Mouse (Mus musculus): ENCODE results near the gene Rin1.
A peak's percentile ranks its signal among the peaks of the same experiment; 100 is the strongest.
"Not testable (repeated sequence)": the region's sequence is repeated elsewhere in the genome, so short reads cannot be mapped to it uniquely, and the experiment has no call there.

The Rin1 gene

DNA sequence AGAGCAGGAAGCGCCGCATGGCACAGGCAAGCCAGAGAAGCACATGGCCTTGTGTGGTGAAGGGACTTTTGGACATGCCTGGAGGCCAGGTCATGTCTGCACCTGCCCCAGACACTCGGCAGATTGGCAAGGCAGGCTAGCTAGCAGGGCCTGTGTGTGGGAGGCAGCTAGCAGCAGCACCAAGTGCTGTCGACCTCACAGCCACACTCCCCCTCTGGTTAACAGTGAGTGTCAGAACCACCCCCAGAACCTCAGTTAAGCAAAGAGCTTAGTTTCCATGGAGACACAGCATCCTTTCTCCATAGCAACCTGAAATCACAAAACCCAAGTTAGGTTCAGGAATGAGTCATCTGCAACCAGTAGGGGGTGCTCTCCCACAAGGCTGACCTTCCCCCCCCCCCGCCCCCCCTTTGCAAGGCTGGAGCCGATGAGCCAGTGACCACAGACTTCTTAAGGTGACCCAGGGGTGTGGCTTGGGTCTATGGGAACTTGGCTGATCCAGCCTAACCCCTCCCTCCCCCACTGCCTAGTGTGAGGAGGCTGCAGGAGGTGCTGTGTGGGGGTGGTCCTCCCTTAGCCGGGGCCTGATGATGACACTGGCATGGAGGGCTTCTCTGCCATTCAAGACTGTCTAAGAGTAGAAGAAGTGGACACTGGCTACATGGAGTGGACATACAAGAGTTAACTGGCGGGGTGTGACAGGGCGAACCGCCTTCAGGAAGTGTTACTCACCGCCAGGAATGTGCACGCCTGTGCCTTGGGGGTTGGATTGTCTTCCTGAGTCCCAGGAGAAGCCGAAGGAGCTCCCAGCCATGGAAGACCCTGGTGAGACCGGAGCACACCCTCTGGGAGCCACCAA lies at the start of gene Rin1:
Gene Rin1 (plus strand): TSS at position 435 of the 859 bp plus-strand sequence.
- peak; percentile 54 for DNase-seq (ENCODE audit: low spot score)

DNA sequence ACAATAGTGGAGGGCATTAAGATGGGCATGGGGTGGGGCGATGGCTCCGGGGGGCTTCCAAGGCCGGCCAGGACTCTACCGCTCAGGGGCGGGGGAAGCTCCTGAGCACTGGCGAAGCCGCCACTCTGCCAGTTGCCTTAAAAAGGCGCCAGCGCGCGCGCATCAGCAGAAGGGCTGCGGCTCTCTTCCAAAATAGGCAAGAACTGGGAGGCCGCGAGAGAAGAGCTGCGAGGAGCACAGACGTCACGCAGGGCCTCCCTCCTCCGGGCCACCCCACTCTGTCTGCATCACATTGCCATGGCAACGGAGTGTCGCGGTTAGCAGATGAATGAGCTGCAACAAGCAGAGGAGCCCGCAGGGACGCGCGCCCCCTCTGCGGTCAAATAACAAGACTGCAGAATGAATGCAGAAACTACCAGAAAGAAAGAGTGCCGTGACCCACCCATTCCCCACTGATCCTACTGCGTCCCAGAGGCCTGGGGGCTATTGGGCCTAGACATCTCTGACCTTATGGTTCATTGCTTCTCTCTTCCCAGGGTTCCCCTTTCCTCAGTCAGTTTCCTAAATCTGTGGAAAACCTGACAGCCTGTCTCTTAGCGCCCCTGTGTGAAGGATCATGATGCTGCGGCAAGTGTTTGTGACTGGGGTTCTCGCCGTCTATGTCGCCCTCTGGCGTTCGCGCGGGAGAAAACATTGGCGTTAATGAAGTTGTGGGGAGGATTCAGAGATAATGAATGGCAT lies 48.4 kb upstream of the Rin1 start:
- peak; percentile 92 for DNase-seq (ENCODE audit: low spot score)

- not testable (repeated sequence) for DNase-seq (ENCODE audit: low spot score)
These were observed 46.6 kb upstream of the Rin1 start for GRCm38 (mm10) chr19:5003644-5004043.

DNA sequence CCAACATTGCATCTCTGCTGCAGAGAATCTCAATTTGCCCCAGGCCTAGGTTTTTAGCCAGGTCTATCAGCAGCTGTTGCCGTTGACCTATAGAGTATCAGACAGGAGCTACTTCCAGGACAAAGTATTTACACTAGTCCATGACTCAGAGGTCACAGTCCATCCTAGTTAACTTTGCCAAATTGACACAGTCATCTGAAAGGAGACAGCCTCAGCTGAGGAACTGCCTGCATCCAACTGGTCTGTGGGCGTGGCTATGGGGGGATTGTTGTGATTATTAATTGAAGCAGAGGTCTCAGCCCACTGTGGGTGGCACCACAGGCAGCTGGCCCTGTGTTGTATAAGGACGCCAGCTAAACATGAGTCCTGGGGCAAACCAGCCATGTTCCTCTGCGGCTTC lies 45.4 kb upstream of the Rin1 start:
- no peak for DNase-seq (ENCODE audit: low spot score)

- no peak for DNase-seq (ENCODE audit: low spot score)
These were observed 37.1 kb upstream of the Rin1 start for GRCm38 (mm10) chr19:5013138-5013537.

DNA sequence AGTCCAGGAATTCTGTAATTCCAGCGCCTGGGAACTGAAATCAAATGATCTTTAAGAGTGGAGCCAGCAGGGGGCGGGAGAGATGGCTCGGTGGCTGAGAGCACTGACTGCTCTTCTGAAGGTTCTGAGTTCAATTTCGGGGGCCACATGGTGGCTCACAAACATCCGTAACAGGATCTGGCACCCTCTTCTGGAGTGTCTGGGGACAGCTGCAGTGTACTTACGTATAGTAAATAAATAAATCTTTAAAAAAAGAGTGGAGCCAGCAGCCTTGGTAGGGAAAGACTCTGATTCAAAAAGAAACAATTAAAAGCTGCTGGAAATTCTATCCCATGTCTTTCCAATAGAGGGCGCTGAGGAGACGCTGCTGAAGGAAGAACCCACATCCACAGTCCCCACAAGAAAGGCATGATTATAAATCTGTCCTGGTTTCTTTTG lies 35.3 kb upstream of the Rin1 start:
- peak; percentile 35 for DNase-seq (ENCODE audit: low spot score)

DNA sequence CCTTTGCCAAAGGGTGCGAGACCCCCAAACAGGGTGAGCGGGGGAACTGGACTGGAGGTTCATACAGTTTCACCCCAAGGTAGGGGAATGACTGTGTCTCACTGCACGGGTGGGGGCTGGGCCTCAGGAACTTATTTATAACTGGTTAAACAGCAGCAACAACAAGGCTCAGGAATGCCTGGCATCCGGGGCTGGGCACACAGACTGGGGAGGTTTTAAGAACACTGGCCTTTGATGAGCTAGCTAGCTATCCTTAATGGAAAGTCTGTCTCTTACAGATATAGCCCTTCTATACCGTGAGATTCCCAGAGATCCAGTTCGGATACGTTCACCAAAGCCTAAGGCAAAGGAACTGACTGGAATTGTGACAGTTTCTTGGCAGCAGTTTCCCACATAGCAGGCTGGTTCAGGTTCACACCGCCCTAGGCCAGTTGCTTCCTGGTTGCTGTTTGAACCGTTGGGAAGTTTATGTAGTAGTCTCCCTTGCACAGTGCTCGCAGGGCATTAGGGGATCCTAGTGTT lies 34.0 kb upstream of the Rin1 start:
- no peak for DNase-seq (ENCODE audit: low spot score)

DNA sequence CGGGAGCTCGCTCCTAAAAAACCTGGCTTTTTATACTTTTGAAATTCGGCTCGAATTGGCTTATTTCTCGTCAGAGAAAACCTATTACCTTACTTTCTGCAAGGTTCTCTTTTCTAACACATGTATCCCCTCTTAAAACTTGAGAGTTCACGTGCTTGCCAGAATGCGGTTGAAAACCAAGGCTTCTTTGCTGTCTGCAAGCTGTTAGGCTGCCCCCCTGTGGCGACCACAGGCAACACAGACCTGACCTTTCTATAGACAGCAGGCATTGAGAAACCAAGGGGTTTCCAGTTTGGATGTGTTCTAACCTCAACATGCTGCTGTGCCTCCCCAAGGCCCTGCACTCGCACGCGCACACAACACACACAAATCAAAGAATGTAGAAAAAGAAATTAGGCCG lies 33.5 kb upstream of the Rin1 start:
- DNase-seq (ENCODE audit: low spot score) = peak; percentile 75

GRCm38 (mm10) chr19:5017611-5018010 lies 32.7 kb upstream of the Rin1 start:
- DNase-seq (ENCODE audit: low spot score) = no peak

- no peak for DNase-seq (ENCODE audit: low spot score)
These were observed 32.1 kb upstream of the Rin1 start for GRCm38 (mm10) chr19:5018191-5018590.

DNA sequence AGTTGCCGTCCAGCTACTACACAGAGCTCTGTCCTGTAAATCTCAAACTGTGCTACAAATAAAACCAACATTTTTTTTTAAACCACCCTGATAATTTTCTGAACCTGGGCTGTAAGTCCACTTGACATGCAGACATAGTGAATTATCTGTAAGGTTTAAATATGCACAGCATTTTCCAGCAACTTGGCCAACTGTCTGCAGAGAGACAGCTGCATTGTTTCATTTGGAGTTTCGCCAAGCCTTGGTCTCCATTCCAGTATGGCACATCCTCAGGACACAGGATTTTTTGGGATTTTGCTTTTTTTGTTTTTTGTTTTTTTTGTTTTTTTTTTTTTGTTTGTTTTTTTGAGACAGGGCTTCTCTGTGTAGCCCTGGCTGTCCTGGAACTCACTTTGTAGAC lies 28.9 kb upstream of the Rin1 start:
- DNase-seq (ENCODE audit: low spot score) = no peak

DNA sequence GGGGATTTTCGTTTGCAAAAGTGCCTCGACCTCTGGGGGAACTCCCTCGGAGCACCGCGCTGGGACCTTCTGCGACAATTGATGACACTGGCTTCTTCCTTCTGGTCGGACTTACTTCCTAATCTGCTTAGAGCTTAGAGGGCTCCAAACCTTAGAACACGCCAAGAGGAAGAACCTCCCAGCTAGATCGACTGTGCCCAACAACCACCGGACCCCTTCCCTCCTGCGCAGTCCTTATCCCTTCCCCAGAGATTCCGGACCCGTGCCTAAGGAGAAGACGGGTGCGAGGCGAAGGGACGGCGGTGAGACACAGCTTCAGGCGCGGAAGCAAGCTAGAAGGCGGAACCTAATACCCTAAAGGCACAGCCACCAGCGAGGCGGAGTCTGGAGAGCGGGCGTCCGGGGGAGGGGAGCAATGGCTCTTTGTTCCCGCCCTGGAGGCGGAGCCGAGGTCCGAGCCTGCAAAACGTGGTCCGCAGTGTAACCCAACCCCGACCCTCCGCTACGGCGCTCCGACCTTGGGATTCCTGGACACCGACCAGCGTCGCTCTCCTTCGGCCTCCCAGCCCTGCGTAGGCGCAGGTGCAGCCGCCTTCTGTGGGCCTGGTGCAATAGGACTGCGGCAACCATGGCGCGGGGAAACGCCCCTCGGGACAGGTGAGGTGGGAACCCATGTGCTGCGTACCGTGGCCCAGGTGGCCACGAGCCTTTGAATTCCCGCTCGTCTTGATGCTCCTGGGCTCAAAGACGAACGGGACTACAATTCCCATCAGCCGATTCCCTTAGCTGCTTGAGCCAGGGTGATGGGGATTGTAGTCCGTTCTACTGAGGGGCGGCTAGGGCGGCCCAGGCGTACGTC lies 26.4 kb upstream of the Rin1 start, which contains the start of gene Slc29a2:
Gene Slc29a2 (plus strand): TSS at position 240 of the 859 bp plus-strand sequence.
- DNase-seq (ENCODE audit: low spot score) = peak; percentile 84

GRCm38 (mm10) chr19:5026111-5026510 lies 24.2 kb upstream of the Rin1 start:
- no peak for DNase-seq (ENCODE audit: low spot score)

DNA sequence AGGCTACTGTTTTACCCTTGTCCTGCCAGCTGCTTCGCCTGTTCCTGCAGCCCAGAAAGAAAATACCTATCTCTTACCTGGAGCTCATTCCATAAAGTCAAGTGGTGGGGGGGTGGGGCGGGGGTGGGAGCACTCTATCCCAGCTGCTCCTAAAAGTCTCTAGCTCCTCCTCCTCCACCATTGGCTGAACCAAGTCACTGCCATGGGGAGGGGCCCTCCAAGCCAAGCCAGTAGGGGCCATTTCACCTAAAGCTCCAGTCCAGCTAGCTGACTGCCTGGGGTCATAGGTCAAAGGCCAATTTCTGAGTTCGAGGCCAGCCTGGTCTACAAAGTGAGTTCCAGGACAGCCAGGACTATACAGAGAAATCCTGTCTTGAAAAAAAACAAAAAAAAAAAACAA lies 17.6 kb upstream of the Rin1 start:
- no peak for DNase-seq (ENCODE audit: low spot score)

GRCm38 (mm10) chr19:5036577-5036976 lies 13.7 kb upstream of the Rin1 start:
- no peak for DNase-seq (ENCODE audit: low spot score)

DNA sequence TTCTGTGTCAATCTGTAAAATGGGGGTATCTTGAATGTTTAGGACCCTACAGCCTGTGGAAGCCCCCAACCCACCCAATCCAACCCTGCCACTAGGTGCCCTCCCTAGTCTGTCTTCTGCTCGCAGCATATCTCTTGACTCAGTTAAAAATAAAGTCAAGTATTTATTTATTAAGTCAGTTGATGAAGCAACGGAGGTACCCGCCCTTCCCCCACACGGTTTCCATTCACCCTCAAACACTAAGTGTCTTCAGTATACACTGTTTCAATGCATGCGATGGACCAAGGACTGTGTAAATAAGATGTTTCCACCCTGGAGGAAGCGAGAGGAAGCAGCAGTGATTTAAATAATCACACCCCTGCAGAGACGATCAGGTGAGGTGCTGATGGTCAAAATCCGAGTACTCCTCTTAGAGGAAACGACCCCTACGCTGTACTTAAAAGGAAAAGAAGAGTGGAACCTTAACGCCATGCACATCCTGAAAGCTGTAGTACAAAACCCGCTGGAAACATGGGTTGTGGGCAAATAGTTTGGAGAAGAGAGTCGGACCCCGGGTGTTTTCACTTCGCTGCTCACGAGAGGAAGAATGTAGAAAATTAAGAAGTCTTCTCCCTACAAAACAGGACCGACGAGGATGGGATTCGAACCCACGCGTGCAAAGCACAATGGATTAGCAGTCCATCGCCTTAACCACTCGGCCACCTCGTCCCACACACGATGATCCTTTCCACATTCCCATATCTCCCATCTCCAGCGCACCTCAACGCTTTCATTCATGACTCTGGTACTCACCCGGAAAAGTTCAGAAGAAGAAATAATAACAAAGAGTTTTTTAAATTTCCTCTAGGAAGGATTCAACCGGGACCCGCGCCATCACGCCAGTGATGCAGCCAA lies 12.4 kb upstream of the Rin1 start:
- DNase-seq (ENCODE audit: low spot score) = peak; percentile 45

GRCm38 (mm10) chr19:5038709-5039156 lies 11.5 kb upstream of the Rin1 start, which contains the start of the genes B4gat1 and AC124502.3:
B4gat1 (plus strand) TSS chr19:5038826.
AC124502.3 (plus strand) TSS chr19:5038891.
- DNase-seq (ENCODE audit: low spot score) = peak; percentile 85

DNA sequence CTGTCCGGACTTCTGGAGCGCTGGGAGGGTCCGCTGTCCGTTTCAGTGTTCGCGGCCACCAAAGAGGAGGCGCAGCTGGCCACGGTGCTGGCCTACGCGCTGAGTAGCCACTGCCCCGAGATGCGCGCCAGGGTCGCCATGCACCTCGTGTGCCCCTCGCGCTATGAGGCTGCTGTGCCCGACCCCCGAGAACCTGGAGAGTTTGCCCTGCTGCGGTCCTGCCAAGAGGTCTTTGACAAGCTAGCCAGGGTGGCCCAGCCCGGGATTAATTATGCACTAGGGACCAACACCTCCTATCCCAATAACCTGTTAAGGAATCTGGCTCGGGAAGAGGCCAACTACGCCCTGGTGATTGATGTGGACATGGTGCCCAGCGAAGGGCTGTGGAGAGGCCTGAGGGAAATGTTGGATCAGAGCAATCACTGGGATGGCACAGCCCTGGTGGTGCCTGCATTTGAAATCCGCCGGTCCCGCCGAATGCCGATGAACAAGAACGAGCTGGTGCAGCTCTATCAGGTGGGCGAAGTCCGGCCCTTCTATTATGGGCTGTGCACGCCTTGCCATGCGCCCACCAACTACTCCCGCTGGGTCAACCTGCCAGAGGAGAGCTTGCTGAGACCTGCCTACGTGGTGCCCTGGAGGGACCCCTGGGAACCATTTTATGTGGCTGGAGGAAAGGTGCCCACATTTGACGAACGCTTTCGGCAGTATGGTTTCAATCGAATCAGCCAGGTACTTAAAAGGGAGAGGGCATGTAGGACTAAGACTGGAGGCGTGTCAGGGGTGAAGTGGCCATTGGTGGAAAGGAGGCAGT lies 10.8 kb upstream of the Rin1 start:
- DNase-seq (ENCODE audit: low spot score) = no peak

DNA sequence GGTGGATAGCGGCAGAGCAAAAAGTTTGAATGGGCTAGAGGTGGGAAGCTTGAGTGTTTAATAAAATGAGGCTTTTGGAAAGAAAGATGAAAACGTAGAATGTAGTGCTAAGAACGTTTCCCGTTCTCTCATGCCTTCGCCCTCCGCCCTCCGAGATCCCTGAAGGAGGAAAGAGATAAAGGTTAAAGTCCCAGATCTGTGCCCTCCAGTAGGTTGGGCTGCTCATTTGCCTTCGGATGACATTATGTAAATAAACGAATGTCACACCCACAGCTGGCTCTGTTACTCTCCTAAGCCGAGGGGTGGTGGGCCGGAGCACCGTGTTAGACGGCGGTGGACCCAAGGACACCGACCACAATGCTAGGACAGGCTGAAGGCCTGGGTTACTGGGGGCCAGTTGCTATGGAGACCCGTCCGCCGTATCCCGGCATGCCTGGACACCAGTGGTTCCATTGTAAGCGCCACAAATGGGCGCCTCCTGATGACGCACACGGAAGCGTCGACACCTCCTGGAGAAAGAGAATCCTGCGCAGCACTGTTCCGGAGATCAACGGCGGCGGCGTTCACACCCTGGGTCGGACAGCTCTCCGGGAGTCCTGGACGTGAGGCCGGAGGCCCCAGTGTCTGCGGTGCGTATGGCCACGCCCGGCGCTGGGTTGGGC lies 9.3 kb upstream of the Rin1 start, which contains the start of gene Brms1:
Gene Brms1 (plus strand): TSS at position 493 of the 662 bp plus-strand sequence.
- DNase-seq (ENCODE audit: low spot score) = peak; percentile 88
